Mouse (Mus musculus) liver, adult 2 months (tissue): ENCODE data around the gene Tfec.

Experiments used
- CTCF ChIP-seq: fragments of 200-500 bp; IDR thresholded peaks from 2 replicates; pipeline ENCODE4 v1.5.1; 2011; ENCODE audit warnings: low read depth, low read length, control low read depth
- POLR2A ChIP-seq: fragments of 200-500 bp; IDR thresholded peaks from 2 replicates; pipeline ENCODE4 v1.6.1; 2011; ENCODE audit warnings: low read length, control low read depth; ENCODE audit not compliant: insufficient read depth; ENCODE audit errors: extremely low read depth

DNA sequence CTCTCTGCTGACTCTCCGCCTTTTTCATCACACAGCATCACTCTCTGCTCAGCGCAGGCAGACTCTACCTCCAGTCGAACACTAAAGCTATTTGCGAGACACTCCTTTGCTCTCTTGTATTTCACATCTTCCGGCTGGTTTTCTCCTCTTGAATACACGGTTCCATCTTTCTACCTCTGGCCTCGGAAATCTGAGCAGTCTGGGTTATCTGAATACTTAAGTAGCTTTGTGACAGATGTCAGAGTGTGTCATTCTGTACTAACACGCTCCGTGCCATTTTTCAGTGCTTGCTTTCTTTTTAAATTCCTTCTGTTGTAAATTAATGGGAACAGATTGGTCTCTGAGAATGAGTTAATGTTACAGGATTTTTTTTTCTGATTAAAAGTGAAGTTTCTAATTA is 101.3 kb downstream of the Tfec start:
- no peak for TF ChIP-seq POLR2A
- TF ChIP-seq CTCF: no peak
